Comparison of ENCODE assay signal across 10 mouse cellular contexts in the genomic region with DNA sequence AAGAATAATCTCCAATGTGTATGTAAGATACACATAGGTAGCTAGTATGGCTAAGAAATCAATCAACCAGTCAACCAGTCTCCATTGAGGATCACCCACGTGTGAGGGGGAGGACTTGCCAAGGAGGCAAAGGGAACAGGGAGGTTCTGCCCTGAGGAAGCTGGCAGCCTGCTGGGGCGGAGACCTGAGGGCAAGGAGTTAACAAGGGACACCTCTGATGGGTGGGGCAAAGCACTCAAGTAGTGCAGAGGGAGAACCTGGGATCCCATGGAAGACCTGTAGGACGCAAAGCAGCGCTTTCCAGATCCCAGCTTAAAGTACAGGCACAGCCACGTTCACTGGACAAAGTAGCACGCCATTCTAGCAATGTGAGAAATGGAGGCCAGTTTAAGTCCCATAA.
DNase-seq lines count a peak whose midpoint lies in the region; ATAC-seq and TF ChIP-seq lines count a peak whose summit lies in the region.
"Had no signal": no experiment of that assay in that cellular context is flagged by ENCODE, and none has a peak within 500 bp of the region (broad histone marks: within the 10 kb centered on the region; RNA-seq: fewer than 3 reads in every experiment).

No protein-coding gene starts in this region.

- WGBS in heart, embryonic 15.5 days, result 51% methylated on average over 6 of the region's 6 CpGs
- 35% methylated on average over 6 of the region's 6 CpGs for WGBS in limb, embryonic 13.5 days
- WGBS in small intestine, adult 2 months, result 56% methylated on average over 6 of the region's 6 CpGs

- no peak overlapping the region for H3K4me3 ChIP-seq in heart, embryonic 15.5 days
- H3K4me3 ChIP-seq in limb, embryonic 13.5 days, result no peak overlapping the region
- no peak overlapping the region for H3K4me3 ChIP-seq in small intestine, adult 2 months (ENCODE audit: low read depth, low read length)

- H3K27me3 ChIP-seq in heart, embryonic 15.5 days, result no peaks in the 10 kb centered on the region
- peaks cover 51% of the 10 kb centered on the region for H3K27me3 ChIP-seq in limb, embryonic 13.5 days
- no peaks in the 10 kb centered on the region for H3K27me3 ChIP-seq in small intestine, adult 2 months (ENCODE audit: control insufficient read depth, insufficient read depth, low read length)
- H3K27me3 ChIP-seq: Patski had no signal

- ATAC-seq in heart, embryonic 15.5 days (replicated peaks; ENCODE audit: insufficient number of reproducible peaks, insufficient read depth, low FRiP score, low read depth), result no peak
- ATAC-seq in limb, embryonic 13.5 days (ENCODE audit: low FRiP score, low read depth), result no peak
- no peak for ATAC-seq in CD4-positive, CD25-positive, alpha-beta regulatory T cell, adult 4 months
- ATAC-seq: Patski had no signal

- no peak overlapping the region for H3K9ac ChIP-seq in heart, embryonic 15.5 days
- no peak overlapping the region for H3K9ac ChIP-seq in limb, embryonic 13.5 days

- no peaks in the 10 kb centered on the region for H3K9me3 ChIP-seq in heart, embryonic 15.5 days (replicated peaks)
- no peaks in the 10 kb centered on the region for H3K9me3 ChIP-seq in limb, embryonic 13.5 days

- peak; percentile 12 for DNase-seq in kidney, adult 11 months
- DNase-seq in kidney, adult 18-20 months, result no peak
- no peak for DNase-seq in layer of hippocampus, adult 18-20 months (ENCODE audit: low spot score in 2 of 2)
- no peak for DNase-seq in embryo, embryonic 10 days (ENCODE audit: low spot score)

- no peak for TF ChIP-seq POLR2A in small intestine, adult 2 months (IDR thresholded peaks at IDR 0.05; ENCODE audit: low read depth, low read length)

- TF ChIP-seq CTCF in small intestine, adult 2 months (IDR thresholded peaks at IDR 0.05; ENCODE audit: extremely low read depth, insufficient read length, insufficient replicate concordance, low read depth, low read length), result no peak

- no peaks in the 10 kb centered on the region for H3K36me3 ChIP-seq in heart, embryonic 15.5 days
- no peaks in the 10 kb centered on the region for H3K36me3 ChIP-seq in limb, embryonic 13.5 days
- no peaks in the 10 kb centered on the region for H3K36me3 ChIP-seq in small intestine, adult 2 months (ENCODE audit: control insufficient read depth, insufficient read depth, low read length)

- H3K4me1 ChIP-seq in heart, embryonic 15.5 days (replicated peaks), result peaks cover 29% of the 10 kb centered on the region
- peaks cover 22% of the 10 kb centered on the region for H3K4me1 ChIP-seq in limb, embryonic 13.5 days
- H3K4me1 ChIP-seq in small intestine, adult 2 months (ENCODE audit: control insufficient read depth, insufficient read depth, insufficient read length, low read length), result peaks cover 7% of the 10 kb centered on the region; the same call in 1 of the 2 replicates

- H3K27ac ChIP-seq in heart, embryonic 15.5 days, result peak overlapping the region; percentile 83
- H3K27ac ChIP-seq in limb, embryonic 13.5 days, result no peak overlapping the region
- H3K27ac ChIP-seq in small intestine, adult 2 months (ENCODE audit: insufficient read depth, low read depth, low read length), result 0 out of 2 replicates have a peak overlapping the region, but pooled peaks have one; percentile 24

- H3K4me2 ChIP-seq in heart, embryonic 15.5 days, result 0 out of 2 replicates have a peak overlapping the region, but pooled peaks have one; percentile 10
- H3K4me2 ChIP-seq in limb, embryonic 13.5 days (replicated peaks), result peak overlapping the region; percentile 44
- H3K4me2 ChIP-seq: midbrain, embryonic 11.5 days had no signal
